Mouse (Mus musculus) NIH3T3 (cell line): ENCODE data around the gene Prrt1.

Experiments used
- DNase-seq: peaks from one replicate; pipeline ENCODE4 v3.0.0-alpha.2; 2012; ENCODE audit warnings: low read depth

Gene Prrt1

GRCm38 (mm10) chr17:34671151-34672066 lies 42.1 kb downstream of the Prrt1 start:
- DNase-seq: no peak

- no peak for DNase-seq
Observed at GRCm38 (mm10) chr17:34672246-34672792, 43.0 kb downstream of the Prrt1 start.

- no peak for DNase-seq
Observed at GRCm38 (mm10) chr17:34673139-34673538, 43.8 kb downstream of the Prrt1 start.

GRCm38 (mm10) chr17:34674524-34675204 lies 45.3 kb downstream of the Prrt1 start:
- no peak for DNase-seq

GRCm38 (mm10) chr17:34675205-34676092 lies 46.1 kb downstream of the Prrt1 start:
- peak; percentile 41 for DNase-seq

- no peak for DNase-seq
Observed at GRCm38 (mm10) chr17:34676093-34676460, 46.7 kb downstream of the Prrt1 start.

GRCm38 (mm10) chr17:34676671-34677070 lies 47.3 kb downstream of the Prrt1 start:
- no peak for DNase-seq

- no peak for DNase-seq
Observed at GRCm38 (mm10) chr17:34680191-34680590, 50.9 kb downstream of the Prrt1 start.

- DNase-seq: no peak
Observed at GRCm38 (mm10) chr17:34680621-34681020, 51.3 kb downstream of the Prrt1 start.

- DNase-seq: peak; percentile 74
Observed at GRCm38 (mm10) chr17:34681132-34681571, 51.8 kb downstream of the Prrt1 start.

- peak; percentile 38 for DNase-seq
Observed at GRCm38 (mm10) chr17:34681881-34682536, 52.7 kb downstream of the Prrt1 start.
